Mouse (Mus musculus) lung, postnatal 0 days (tissue): ENCODE measurements at regions not wholly inside any gene's neighbourhood (a gene's known extent, or its start where the extent isn't known, plus 50 kb on each side); places are given as distances from the start of the nearest gene placed in this dataset.

ENCODE experiments used
- ATAC-seq: fragments of 200-750 bp; cut with Nextera tagmentation; 2 replicates; pipeline ENCODE4 v1.8.0; 2017; ENCODE audit warnings: moderate library complexity
- DNase-seq: peaks from one replicate; pipeline ENCODE4 v3.0.0-alpha.2; 2016; ENCODE audit warnings: low spot score
- H3K27ac ChIP-seq: fragments of 300-500 bp; sonication (generic); 2 replicates; pipeline ENCODE4 v1.5.1; 2014; ENCODE audit warnings: antibody characterized with exemption, mild to moderate bottlenecking, low read length, mixed read lengths
- H3K27me3 ChIP-seq: fragments of 300-500 bp; sonication (generic); replicated peaks from 2 replicates; pipeline ENCODE4 v1.6.1; 2014; ENCODE audit warnings: low read length, mixed read lengths; ENCODE audit not compliant: insufficient read depth
- H3K36me3 ChIP-seq: fragments of 300-500 bp; sonication (generic); 2 replicates; pipeline ENCODE4 v1.6.1; 2014; ENCODE audit warnings: low read length, mixed read lengths; ENCODE audit not compliant: insufficient read depth
- H3K4me1 ChIP-seq: fragments of 300-500 bp; sonication (generic); 2 replicates; pipeline ENCODE4 v1.6.1; 2014; ENCODE audit warnings: antibody characterized with exemption, low read depth, low read length, mixed read lengths; ENCODE audit not compliant: insufficient read depth
- H3K4me2 ChIP-seq: fragments of 300-500 bp; sonication (generic); replicated peaks from 2 replicates; pipeline ENCODE4 v1.6.1; 2014; ENCODE audit warnings: low read depth, mild to moderate bottlenecking, low read length, moderate library complexity, mixed read lengths
- H3K4me3 ChIP-seq: fragments of 300-500 bp; sonication (generic); 2 replicates; pipeline ENCODE4 v1.5.1; 2014; ENCODE audit warnings: low read depth, low read length
- H3K9ac ChIP-seq: fragments of 300-500 bp; sonication (generic); replicated peaks from 2 replicates; pipeline ENCODE4 v1.6.1; 2014; ENCODE audit warnings: low read depth, mild to moderate bottlenecking
- H3K9me3 ChIP-seq: fragments of 300-500 bp; sonication (generic); 2 replicates; pipeline ENCODE4 v1.6.1; 2016; ENCODE audit warnings: low read length, mixed read lengths
- CTCF ChIP-seq: IDR thresholded peaks from 2 replicates; pipeline ENCODE4 v1.5.1; 2016; ENCODE audit warnings: antibody characterized with exemption, mild to moderate bottlenecking
- EP300 ChIP-seq: IDR thresholded peaks from 2 replicates; pipeline ENCODE4 v1.6.1; 2016; ENCODE audit warnings: antibody characterized with exemption, mild to moderate bottlenecking, control low read depth
- WGBS: fragments of 180-500 bp; shearing (Covaris S2); extraction: QIAGEN DNeasy Blood & Tissue Kit; methylation state at CpG from one replicate; pipeline ENCODE4 v1.1.7; 2014; 5-methylcytosine and 5-hydroxymethylcytosine counted together

- no peak overlapping the region for H3K9ac ChIP-seq
- no peaks in the 10 kb centered on the region for H3K4me1 ChIP-seq
- H3K4me2 ChIP-seq, result no peak overlapping the region
- H3K27me3 ChIP-seq, result no peaks in the 10 kb centered on the region
- H3K9me3 ChIP-seq, result no peaks in the 10 kb centered on the region
- ATAC-seq (no peak), DNase-seq (no peak)
- H3K4me3 ChIP-seq, result no peak overlapping the region
- no peak overlapping the region for H3K27ac ChIP-seq
- TF ChIP-seq EP300 (no peak), CTCF (no peak)
- H3K36me3 ChIP-seq, result no peaks in the 10 kb centered on the region
- WGBS, result 86% methylated on average over 7 of the region's 7 CpGs
These were observed 436.8 kb upstream of the Castor2 start for GRCm38 (mm10) chr5:133662474-133663256.

GRCm38 (mm10) chr5:133660351-133660750 is 439.2 kb upstream of the Castor2 start:
- 51% methylated on average over 11 of the region's 11 CpGs for WGBS
- DNase-seq (peak; percentile 37), ATAC-seq (no peak)

GRCm38 (mm10) chr5:133656837-133657236 is 442.7 kb upstream of the Castor2 start:
- Histone ChIP-seq H3K4me3 (no peak overlapping the region), H3K27ac (no peak overlapping the region), H3K36me3 (no peaks in the 10 kb centered on the region), H3K4me2 (no peak overlapping the region), H3K27me3 (no peaks in the 10 kb centered on the region), H3K9me3 (no peaks in the 10 kb centered on the region), H3K9ac (no peak overlapping the region), H3K4me1 (no peaks in the 10 kb centered on the region)
- WGBS, result 77% methylated on average over 8 of the region's 8 CpGs
- TF ChIP-seq EP300, result no peak
- TF ChIP-seq CTCF, result no peak
- ATAC-seq, result no peak
- peak; percentile 27 for DNase-seq

More at GRCm38 (mm10) chr5:133660351-133660750, 439.2 kb upstream of the Castor2 start:
- no peaks in the 10 kb centered on the region for H3K4me1 ChIP-seq
- H3K27me3 ChIP-seq, result no peaks in the 10 kb centered on the region
- TF ChIP-seq CTCF (no peak), EP300 (peak; percentile 66)
- no peaks in the 10 kb centered on the region for H3K36me3 ChIP-seq
- no peak overlapping the region for H3K4me2 ChIP-seq
- H3K9ac ChIP-seq, result no peak overlapping the region
- H3K27ac ChIP-seq, result no peak overlapping the region
- H3K9me3 ChIP-seq, result no peaks in the 10 kb centered on the region
- no peak overlapping the region for H3K4me3 ChIP-seq

- no peak for TF ChIP-seq CTCF
- no peak for TF ChIP-seq EP300
- DNase-seq, result no peak
- Histone ChIP-seq H3K4me2 (no peak overlapping the region), H3K9me3 (no peaks in the 10 kb centered on the region), H3K4me3 (no peak overlapping the region), H3K27ac (no peak overlapping the region), H3K9ac (no peak overlapping the region), H3K4me1 (no peaks in the 10 kb centered on the region), H3K36me3 (no peaks in the 10 kb centered on the region), H3K27me3 (no peaks in the 10 kb centered on the region)
- 68% methylated on average over 1 of the region's 1 CpGs for WGBS
- ATAC-seq, result no peak
These were observed 446.1 kb upstream of the Castor2 start for GRCm38 (mm10) chr5:133653431-133653830.

GRCm38 (mm10) chr5:133650246-133650645 is 449.3 kb upstream of the Castor2 start:
- H3K9me3 ChIP-seq, result no peaks in the 10 kb centered on the region

GRCm38 (mm10) chr5:133645696-133646195 is 453.8 kb upstream of the Castor2 start:
- ATAC-seq (no peak), DNase-seq (no peak)
- H3K4me3 ChIP-seq, result no peak overlapping the region
- no peaks in the 10 kb centered on the region for H3K36me3 ChIP-seq
- H3K27ac ChIP-seq, result no peak overlapping the region
- no peaks in the 10 kb centered on the region for H3K27me3 ChIP-seq
- H3K4me2 ChIP-seq, result no peak overlapping the region
- no peak overlapping the region for H3K9ac ChIP-seq
- no peaks in the 10 kb centered on the region for H3K4me1 ChIP-seq
- no peak for TF ChIP-seq CTCF
- TF ChIP-seq EP300, result no peak
- no peaks in the 10 kb centered on the region for H3K9me3 ChIP-seq
- 75% methylated on average over 3 of the region's 3 CpGs for WGBS

More at GRCm38 (mm10) chr5:133650246-133650645, 449.3 kb upstream of the Castor2 start:
- 81% methylated on average over 3 of the region's 3 CpGs for whole genome bisulfite sequencing
- Histone ChIP-seq H3K9ac (no peak overlapping the region), H3K27me3 (no peaks in the 10 kb centered on the region), H3K27ac (no peak overlapping the region), H3K4me3 (no peak overlapping the region), H3K4me2 (no peak overlapping the region), H3K36me3 (no peaks in the 10 kb centered on the region), H3K4me1 (no peaks in the 10 kb centered on the region)
- ATAC-seq, result no peak
- TF ChIP-seq CTCF, result no peak
- no peak for DNase-seq
